Mouse (Mus musculus) cerebellum, postnatal 10 days (tissue): Measurements from ENCODE around the gene Hist3h2a.

Experiments used
- DNase-seq, 2 experiments: peaks; one replicate each; pipeline ENCODE4 v3.0.0; 2021; ENCODE audit warnings: mixed read lengths in 2 of 2

Hist3h2a gene

DNA sequence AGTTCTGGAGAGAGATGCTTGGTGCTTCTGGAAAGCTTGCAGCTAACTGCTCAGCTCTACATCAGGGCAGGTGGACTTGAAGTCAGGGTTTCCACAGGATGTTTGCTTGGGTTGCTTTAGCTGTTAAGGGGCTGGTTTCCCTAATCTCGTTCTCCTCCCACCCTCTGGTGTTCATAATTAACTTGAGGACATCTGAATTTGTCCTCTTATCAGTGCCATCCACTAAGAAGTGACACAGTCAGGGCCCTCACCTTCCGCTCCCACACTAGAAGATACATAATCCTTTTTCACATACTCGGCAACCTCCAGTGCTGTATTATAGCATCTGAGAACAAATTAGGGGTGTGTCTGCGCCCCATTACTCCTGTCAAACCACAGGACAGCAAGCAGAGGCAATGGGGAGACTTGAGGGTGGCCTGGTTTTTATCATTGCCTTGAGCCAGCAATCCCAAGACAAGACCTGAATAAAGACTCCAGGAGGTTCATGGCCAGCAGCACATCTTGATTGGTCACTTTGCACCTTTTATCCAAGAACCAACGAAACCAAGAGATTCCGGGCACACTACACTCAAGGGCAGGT is 38.7 kb downstream of the Hist3h2a start:
- DNase-seq = no peak

DNA sequence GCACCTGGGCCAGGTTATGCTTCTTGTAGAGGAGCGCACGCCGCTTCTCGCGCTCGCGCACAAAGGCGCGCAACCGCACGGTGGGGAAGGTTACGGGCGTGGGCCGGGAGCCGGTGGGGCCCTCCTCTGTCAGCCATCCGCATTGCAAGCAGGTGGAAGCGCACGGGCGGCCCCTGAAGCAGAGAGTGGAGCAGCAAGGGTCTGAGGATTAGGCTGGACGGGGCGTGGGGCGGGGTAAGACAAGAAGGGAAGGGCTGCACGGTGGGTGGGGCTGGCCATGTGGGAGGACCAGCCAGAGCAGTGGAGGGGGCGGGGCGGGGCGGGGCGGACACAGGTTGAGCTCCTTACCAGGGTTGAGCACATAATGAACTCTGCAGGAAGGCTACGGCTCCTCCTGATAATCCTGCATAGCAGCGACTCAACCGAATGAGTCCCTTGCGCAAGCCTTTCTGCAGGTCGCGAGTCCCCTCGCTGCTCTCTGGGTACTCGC is 39.9 kb downstream of the Hist3h2a start:
- DNase-seq = peak; percentile 75

DNA sequence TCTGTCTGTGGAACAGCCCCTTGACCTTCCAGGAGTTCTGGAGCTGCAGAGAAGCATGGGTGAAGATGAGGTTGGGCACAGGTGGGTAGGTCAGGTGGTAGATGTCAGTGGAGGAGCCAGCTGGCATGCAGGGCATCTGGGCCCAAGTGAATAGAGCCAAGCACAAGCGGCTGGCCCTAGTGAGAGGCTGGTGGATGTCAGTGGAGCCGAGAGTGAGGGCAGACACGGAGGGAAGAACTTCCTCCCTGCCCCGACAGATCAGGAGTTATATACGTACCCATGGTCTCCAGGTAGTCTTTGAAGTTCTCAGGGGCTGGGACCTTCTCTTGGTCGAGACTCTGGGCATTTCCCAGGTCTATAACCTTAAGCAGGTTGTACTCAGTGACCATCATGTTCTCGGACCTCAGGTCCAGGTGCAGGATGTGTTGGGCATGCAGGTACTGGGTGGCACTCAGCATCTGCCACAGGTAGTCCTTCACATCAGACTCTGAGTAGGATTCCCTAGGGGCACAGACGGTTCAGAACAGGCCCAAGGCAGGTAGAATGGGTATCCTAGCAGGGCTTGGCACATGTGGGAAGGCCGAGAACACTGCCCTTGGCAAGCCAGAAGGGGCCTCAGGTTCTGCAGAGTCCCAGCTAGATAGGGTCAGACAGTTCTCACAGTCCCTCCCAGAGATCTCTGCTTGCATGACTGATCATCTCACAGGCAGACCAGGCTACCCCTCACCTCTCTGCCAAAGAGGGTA is 40.7 kb downstream of the Hist3h2a start:
- no peak for DNase-seq

DNA sequence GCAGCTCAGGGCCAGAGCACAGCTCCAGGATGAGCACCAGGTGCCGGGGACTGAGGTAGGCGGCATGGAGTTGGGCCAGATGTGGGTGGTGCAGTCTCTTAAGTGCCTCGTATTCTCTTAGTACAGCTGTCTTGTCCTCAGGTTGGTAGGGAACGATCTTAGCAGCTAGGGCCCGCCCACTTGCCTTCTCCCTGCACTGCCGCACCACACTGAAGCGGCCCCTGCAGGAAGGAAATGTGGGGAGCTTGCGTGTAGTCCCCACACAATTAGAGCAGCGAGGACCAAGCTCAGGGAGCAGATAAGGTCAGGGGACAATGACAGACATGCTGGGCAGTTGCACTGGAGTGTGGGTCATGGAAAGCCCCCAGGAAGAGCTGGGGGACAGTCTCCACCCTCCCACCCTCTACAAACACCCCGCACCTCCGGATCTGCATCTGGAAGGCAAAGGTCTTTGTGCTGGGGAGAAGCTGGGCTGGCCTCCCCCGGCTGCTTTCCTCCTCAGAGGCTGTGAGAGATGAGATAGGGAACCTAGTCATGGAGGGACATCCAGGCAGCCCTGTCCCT is 41.4 kb downstream of the Hist3h2a start:
- no peak for DNase-seq

DNA sequence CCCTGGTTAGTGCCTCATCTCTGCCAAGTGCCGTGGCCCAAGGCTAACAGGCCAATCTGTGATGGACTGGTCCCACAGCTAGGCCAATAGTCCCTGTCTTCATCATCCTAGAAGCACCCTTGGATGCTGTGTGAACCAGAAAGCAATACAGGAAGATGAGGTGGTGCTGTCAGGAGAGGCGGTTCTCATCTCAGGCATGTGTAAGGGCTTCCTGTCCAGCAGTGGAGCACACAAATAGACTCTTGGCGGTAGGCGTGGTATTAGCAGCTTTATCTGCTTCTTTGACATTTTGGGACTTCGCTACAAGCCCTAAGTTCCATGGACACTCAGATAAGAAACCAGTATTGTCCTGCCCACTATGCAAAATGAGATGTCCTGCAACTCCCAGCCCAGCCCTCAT is 43.1 kb downstream of the Hist3h2a start:
- no peak for DNase-seq

DNA sequence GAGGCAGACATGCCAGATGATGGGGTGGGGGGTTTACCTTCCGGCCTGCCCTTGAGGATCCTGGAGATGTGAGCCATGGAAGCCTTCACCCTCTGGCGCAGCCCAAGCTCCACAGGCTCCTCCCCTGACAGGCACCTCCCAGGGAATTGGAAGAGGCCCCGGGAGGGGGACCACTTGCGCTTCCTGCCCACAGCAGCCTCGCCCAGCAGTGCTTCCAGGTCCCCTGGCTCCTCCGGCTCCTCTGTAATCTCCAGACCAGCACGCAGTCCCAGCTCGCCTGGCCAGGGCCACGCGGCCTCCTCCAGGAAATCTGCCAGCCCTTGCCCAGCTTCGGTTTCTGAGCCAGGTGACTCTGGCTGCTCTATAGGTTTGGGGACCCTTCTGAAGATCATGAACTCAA is 44.7 kb downstream of the Hist3h2a start:
- no peak for DNase-seq

DNA sequence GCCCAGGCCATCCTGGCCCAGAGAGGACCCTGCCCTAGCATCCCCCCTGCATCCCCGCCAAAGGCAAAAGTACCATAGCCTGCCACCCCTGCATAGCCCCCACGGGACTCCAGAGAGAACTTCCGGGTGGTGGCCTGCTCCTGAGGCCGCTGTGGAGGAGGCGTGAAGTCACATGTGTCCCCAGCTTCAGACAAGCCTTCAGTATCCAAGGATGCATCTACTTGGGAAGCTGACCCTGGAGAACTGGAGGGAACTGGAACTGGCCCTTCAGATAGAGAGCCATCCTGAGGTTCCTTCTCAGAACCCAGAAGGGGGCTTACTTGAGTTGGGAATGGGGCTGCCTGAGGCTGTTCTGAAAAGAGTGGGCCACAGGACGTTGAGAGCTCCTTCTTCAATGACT is 45.3 kb downstream of the Hist3h2a start:
- no peak for DNase-seq

DNA sequence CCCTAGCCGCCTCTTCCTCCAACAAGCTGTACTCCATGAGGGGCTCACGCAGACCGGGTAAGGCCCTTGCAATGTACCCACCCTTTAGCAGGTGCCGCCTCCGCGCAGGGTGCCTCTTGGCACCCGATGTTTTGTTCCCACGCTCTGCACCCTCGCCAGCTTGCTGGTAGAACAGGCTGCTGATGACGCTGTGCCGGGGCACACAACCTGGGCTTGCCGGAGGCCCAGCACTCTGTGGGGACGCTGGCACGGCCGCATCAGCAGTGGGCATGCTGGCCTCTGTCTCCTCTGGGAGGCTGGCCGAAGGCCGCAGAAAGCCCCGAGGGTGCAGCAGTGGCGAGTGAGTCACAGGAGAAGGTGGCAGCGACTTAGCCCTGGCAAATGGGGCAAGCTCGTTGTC is 46.1 kb downstream of the Hist3h2a start:
- no peak for DNase-seq

DNA sequence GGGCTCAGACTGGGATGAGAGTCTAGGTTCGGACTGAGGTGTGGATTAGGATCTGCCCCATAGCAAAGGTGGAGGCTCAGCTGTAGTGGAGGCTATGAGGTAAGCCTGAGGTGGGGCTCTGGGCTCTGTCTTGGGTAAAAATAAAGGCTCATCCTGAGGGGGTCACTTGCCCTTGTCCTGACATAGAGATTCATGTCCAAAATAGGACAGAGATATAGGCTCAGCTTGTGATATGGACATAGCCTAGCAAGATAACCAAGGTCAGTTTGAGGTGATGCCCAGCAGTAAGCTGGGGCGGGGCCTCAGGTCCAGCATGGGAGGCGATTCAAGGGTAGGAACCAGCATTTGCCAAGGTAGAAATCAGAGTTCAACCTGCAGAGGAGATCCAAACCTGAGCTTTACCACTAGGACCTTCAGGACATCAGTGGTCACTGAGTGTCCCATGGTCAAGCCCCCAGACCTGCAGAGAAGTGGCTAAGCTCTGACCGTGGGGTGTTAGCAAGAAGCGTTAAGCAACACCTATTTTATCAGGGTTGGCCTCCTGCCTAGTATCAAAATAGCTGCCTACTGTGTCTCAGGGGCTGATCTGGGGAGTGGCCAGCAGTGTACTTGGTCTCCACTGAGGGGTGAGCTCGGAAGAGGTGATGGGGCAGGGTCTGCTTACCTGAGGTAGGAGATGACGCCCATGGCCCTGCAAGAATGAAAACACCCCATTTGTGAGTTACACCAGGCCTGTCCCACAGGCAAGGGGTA is 48.0 kb downstream of the Hist3h2a start:
- no peak for DNase-seq
